Mouse (Mus musculus) brain, embryonic 18.5 days (tissue): ENCODE results near the gene Msmp.
A peak's percentile ranks its signal among the peaks of the same experiment; 100 is the strongest.
"Not testable (repeated sequence)": the region's sequence is repeated elsewhere in the genome, so short reads cannot be mapped to it uniquely, and the experiment has no call there.

ENCODE experiments used
- DNase-seq: peaks from one replicate; pipeline ENCODE4 v3.0.0-alpha.2; 2012; ENCODE audit warnings: low read depth, low spot score

The Msmp gene

DNA sequence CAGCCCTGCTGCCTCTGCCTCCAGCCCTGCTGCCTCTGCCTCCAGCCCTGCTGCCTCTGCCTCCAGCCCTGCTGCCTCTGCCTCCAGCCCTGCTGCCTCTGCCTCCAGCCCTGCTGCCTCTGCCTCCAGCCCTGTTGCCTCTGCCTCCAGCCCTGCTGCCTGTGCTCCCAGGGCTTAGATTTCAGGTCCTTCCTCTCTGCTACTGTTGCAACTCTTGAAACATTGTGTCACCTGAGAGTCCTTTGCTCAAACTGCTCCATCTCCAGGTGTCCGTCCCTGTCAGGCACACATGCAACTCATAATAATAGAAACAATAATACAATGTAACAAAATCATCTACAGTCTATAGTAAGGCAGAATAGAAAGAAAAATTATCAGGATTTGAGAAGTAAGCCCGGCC, 12.3 kb upstream of the Msmp start:
- DNase-seq: not testable (repeated sequence)

- no peak for DNase-seq
Observed at GRCm38 (mm10) chr4:43593453-43593852, 9.2 kb upstream of the Msmp start.

- no peak for DNase-seq
Observed at GRCm38 (mm10) chr4:43591961-43592360, 7.7 kb upstream of the Msmp start.

GRCm38 (mm10) chr4:43591543-43591942, 7.2 kb upstream of the Msmp start:
- no peak for DNase-seq

GRCm38 (mm10) chr4:43587681-43588080, 3.4 kb upstream of the Msmp start:
- DNase-seq: no peak

DNA sequence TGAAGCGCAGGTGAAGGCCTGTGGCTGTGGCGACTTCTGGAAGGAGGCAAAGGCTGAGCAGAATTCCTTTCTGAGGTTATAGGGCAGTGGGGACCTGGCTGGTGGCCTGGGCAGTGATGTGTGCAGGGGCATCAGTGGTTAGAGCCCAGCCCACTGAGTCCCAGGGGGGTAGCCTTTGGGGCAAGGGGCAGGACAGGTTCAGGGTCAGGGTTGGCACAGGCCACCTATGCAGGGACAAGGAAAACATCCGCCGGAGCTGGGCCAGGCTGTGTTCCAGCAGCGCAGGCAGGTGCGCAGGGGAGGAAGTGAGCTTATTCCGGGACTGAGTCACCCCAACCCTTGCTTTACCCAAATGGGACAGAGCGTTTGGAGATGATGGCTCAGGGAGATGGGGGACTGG, 2.1 kb upstream of the Msmp start:
- DNase-seq: no peak

DNA sequence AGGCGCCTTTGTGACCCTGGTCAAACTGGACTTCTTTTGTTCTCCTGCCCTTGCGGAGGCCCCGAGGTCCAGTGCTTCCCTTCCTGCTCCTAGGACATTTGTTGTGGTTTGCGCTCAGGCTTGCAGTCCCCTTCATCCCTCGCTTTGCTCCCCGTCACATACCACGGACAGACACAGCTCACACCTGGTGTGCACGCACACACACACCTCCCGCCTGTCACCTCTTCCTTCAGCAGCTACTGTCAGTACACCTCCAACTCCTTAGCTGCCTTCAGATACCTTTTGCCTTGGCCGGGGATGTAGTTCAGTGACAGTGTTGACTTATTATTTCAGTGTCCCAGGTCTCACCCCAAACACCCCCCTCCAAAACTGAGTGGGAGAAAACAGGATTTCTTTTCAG, 1.4 kb upstream of the Msmp start:
- no peak for DNase-seq

- DNase-seq: no peak
Observed at GRCm38 (mm10) chr4:43583421-43583820, 873 bp downstream of the Msmp start.

DNA sequence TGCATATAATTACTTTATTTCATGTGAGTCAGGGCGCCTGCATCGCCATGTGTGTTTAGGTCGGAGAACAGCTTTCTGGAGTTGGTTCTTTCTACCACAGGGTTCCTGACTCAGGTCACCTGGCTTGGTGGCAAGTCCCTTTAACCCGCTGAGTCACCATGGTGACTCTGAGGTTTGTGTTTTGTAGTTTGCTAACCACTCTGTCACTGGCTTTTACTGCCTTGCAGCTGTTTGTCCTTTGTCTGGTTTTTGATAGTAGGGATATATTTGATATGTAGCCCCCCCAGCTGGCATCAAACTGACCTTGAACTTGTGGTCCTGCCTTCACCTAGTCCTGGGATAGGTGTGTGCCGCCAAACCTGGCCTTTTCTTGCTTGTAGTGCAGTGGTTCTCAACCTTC, 2.1 kb downstream of the Msmp start:
- DNase-seq: no peak

- no peak for DNase-seq
Observed at GRCm38 (mm10) chr4:43581381-43581780, 2.9 kb downstream of the Msmp start.

DNA sequence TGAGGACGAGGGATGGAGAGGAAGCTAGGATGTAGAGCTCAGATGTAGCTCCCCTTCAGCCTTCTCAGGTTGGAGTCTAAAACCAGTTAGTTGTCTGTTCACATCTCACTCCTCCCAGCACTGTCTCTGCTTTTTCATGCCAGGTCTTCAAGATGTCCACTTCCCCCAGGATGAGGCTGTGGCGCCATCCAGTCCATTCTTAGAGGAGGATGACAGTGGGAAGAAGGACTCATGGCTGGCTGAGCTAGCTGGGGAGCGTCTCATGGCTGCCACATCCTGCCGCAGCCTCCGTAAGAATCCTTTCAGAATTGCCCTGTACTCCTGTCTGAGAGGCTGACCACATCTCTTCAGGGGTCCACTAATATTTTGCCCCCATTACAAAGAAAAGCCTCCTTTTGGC, 3.6 kb downstream of the Msmp start:
- no peak for DNase-seq

DNA sequence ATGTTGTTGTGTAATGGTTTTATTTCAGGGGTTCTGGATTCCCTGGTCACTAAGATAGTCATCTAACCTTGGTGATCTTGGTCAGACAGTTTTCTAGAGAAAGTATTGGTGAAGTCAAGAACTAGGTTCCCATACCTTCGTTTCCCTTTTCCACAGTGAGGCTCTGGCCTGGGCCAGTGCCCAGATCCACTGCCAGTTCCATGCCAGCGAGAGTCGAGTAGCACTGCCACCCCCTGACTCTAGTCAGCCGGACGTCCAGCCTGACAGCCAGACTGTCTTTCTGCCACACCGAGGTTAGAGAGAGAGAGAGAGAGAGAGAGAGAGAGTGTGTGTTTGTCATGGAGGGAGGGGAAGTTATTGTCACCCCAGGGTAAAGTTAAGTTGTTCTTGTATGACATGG, 4.6 kb downstream of the Msmp start:
- no peak for DNase-seq

- DNase-seq: no peak
Observed at GRCm38 (mm10) chr4:43579256-43579655, 5.0 kb downstream of the Msmp start.

DNA sequence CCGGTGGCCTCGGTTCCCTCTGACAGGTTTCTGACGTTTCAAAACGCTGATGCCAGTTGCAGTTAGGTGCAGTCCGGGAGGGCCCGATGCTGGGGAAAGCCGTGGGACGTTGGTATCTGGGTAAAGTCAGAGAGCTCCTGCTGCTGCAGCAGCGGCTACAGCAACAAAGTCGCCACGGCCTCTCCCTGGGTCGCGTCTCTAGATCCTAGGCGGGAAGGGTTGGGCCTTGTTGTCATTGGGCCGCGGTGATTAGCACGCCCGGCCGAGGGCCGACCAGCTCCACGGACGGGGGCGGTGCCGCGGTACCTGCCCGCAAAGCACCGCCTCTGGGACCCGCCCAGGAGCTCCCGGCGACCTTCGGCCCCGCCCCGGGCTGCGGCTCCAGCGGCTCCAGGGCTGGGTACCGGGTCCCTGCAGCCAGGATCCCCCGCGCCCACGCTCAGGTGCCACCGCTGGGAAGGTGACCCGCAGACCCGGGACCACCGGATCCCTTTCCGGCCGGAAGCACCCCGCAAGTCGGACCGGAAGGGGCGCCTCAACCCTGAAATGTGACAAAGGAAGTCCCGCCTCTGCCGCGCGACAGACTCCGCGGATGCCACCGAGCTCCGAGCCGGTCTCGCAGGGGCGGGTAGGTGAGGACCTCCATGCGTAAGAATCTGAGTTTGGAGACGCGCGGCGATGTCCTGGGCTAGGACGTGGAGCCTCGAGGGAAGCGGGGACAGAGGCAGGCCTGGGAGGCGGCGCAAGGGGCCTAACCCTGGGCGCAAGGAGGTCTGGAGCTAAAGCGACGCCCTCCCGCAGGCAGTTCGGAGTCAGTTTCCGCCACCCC, 5.7 kb downstream of the Msmp start, which contains the start of the genes Rgp1 and Gba2:
TSS of gene Rgp1 (plus strand) at position 340 of the 829 bp plus-strand sequence.
TSS of gene Gba2 (minus strand) at position 498 of the 829 bp plus-strand sequence.
- DNase-seq: peak; percentile 50

GRCm38 (mm10) chr4:43577237-43577881, 6.9 kb downstream of the Msmp start:
- DNase-seq: no peak

DNA sequence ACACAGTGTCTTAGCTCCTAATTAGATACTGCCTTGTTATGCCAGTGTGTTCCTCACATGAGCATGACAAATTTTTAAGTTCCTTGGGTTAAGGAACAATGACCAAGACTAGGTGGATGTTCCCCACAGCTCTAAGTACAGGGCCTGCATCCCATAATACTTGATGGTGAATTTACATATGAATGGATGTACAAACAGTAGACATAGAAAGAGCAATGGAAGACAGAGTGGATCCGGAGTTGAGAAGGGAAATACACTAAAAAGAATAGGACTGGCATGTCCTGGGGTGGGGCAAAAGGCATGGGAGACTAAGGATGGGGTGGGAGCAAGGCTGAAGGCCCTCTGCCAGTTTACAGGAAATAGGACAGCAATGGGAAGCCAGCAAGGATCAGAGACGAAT, 8.9 kb downstream of the Msmp start:
- no peak for DNase-seq

GRCm38 (mm10) chr4:43573561-43573960, 10.7 kb downstream of the Msmp start:
- DNase-seq: no peak

GRCm38 (mm10) chr4:43571395-43572045, 12.8 kb downstream of the Msmp start:
- no peak for DNase-seq

DNA sequence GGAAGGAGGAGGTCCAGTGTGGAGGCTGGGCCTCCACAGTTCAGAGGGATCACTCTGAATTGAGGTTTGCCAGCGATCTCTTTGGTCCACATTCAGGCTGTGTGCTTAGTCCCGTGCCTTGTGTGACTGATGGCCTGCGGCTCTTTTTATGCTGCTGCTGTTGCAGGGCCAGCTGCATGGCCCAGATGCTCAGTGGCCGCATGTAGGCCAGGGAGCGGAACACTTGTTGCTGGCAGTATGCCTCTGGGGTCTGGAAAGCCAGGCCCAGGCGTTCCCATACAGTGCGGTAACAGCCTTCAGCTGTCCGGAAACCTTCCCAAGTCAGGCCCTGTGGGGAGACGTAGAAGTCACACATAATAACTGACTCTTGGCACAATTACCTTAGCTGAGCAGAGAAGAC, 17.2 kb downstream of the Msmp start:
- no peak for DNase-seq

DNA sequence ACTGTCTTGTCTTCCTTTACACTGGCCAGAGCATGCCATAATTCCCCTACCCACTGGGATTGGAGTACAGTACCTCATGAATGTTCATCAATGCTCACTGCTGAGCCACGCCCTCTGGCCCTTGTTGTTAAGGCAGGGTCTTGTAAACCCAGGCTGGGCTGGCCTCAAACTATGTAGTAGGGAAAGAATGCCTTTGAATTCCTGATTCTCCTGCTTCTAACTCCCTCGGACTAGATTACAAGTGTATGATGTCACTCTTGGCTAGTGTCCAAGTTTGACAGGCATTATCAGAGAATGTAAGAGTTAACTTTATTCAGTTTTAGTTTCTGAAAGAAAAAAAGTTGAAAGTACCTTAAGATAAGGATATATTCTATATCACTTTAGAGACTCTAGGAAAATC, 20.1 kb downstream of the Msmp start:
- DNase-seq: no peak

DNA sequence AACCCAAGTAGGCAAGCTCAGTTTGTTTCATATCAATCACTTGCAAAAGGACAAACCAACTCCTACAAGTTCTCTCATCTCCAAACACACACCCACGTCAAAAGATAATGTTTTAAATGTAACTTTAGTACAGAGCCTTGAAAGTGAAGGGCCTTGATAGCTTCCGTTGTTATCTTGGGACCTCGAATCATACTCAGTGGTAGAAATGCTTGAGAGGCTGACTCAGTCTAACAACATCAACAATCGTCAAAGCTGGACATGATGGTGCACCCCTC, 20.8 kb downstream of the Msmp start:
- DNase-seq: no peak

DNA sequence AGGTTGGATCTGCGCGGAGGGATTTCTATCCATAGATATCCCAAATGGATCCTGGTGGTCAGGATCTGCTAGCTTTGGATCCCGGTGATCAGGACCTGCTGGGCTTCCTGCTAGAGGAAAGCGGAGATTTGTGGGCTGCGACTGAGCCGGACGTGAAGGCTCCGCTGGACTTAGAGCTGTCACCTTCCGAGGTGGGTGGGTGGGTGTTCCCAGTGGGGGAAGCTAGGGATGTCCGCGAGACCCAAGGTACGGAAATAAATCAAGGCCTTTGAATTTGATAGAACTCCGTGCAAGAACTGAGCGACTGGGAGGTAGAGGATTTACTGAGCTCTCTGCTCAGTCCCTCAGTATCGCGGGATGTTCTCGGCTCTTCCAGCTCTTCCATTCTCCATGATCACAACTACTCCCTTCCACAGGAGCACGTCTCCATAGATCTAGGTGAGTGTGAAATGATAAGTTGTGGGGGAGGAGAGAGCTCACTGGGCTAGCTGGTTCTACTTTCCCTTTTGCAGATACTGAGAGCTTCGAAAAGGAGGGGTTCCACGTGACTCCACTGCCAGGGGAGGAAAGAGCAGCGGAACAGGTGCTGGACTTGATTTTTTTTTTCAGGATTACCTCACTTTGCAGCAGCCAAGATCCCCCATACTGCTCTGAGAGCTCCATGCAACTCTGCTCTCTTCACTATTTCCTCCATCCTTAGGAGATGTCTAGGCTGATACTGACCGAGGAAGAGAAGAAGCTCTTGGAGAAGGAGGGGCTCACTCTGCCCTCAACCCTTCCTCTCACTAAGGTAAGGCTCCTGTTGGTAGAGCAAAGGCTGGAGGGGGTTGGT, 21.3 kb downstream of the Msmp start:
- no peak for DNase-seq
